Mouse (Mus musculus) v-Abl transformed pro-B cells (cell line): Measurements from ENCODE around the gene Spred2.

ENCODE experiments used
- in situ Hi-C, 2 experiments: fragments of 400-800 bp; cut with MboI; formaldehyde crosslinking; loops; one replicate each; pipeline ENCODE4 v1.15.1; 2025; ENCODE audit not compliant: unreplicated experiment in 2 of 2

Gene Spred2

DNA sequence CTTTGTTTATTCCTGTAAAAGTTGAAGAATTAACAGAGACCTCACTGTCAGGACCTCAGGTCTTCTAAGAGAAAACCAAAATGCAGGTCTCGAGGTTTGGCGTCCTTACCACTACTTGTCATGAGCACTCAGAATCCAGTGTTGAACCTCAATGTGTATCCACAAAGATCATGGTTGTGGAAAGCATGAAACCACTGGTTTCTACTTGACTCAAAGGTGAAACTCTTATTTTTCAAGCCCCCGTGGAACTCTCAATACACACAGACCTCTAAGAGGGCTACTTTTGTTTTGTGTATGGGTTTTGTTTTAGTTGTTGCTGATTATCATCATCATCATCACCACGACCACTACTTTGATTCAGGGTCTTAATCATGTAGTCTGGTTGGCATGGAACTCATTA lies 2.0 kb upstream of the Spred2 start:
- in situ Hi-C loops: loop anchor here (5.0 to 25.0 kb wide), 5 partner anchors 45 to 815 kb away; partner anchors contain the start of gene Aftph (in 1 of the 2)

DNA sequence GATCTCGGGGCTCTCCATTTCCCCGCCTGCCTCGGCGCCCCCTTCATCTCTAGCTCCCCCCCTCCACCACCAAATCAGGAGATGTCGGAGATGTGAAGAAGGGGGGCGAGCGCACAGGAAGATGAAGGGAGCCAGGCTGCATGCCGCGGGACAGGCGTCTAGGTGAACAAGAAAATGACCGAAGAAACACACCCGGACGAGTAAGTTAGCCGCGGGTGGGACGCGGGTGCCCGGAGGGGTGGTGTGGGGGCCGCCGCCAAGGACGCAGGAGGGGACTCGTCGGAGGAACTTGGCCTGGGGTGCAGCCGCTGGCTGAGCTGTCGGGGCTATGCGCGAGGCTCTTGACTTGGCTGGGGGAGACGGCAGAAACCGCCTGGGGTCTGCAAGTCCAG lies 578 bp downstream of the Spred2 start:
- in situ Hi-C loops: loop anchor here (5.0 to 25.0 kb wide), 5 partner anchors 43 to 813 kb away; partner anchors contain the start of gene Aftph (in 1 of the 2)

DNA sequence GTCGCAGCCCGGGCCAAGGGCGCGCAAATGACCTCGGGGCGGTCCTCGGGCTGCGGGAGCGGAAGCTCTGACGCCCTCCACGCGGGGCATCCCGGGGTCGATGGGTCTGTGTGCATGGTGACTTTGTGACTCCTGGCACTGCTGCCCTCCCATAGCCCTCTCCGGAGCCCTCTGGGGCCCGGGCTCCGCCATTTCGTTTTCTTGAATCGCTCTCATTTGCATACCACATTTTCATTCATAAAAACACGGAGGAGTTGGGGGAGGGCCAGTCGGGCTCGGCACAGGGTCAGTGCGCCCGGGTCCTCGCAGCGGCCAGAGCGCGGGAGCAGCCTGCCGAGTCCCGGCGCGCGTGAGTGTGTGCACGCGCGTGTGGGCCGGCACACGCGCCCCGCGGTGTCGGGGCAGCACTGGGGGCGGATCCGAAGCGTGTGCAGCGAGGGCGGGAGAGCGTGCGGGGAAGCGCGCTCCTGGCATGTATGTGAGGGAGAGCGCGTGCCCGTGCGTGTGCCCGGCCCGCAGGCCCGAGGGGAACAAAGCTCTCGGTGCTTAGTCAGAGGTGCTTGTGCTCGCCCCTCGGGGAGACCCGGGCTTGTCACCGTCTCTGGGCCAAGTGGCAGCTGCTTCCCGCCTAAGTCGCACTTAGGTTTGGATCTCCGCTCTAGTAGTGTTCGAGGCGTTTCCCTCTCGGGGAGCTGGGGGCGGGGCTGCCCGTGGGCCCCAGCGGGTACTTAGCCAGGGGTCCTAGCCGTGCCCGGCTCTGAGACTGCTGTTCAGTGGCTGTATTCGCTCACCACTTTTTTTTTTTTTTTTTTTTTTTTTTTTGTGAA lies 1.2 kb downstream of the Spred2 start:
- in situ Hi-C loops: no loop called here

DNA sequence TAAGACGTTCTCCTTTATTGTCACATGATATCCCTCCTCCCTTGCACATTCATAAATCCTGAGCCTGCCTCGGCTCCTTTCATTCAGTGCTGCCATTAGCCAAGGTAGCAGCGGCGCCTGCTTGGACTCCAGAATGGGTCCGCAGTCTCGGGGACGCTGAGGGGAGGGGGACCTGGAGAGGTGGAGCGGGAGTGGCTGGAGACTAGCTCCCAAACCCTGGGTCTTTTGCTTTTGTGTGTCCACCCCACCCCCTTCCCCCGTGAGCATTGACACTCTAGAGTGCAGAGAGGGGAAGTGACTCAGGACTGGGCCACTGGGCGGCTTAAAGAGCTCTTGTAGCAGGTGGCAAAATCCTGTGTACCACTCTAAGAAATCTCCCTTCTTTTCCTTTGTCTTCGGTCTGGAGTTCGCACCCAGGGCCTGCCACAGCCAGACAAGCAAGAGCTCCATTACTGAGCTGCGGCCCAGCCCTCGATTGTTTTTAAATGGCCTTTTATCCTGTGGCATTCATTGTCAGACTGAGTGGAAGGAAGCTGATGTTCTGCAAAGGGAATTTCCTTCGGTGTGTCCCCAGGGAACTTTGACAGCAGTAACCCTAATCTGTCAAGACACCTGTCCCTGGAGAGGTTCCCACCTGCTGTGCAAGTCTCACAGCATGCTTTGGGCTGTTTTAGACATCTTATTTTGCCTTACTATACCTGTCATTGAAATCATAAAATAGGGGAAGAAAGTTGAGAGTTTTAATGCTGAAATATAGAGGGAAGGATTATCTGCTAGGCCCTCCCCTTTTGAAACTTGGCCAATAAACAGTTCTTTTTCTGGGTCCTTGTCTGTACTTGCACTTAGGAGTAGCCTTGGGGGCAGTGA lies 2.0 kb downstream of the Spred2 start:
- in situ Hi-C loops: no loop called here

DNA sequence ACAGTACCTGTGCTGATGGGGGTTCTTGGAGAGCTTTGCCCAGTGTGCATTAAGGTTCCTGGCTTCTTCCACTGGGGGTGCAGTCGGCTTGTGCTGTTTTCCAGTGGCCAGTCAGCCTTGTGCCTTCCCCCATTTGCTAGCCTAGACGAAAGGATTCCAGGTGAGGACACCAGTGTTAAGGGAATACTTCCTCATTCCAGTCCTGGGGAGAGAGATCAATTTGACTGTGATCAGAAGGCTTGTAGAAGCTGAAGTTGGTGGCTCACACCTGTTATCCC lies 2.6 kb downstream of the Spred2 start:
- in situ Hi-C loops: no loop called here

DNA sequence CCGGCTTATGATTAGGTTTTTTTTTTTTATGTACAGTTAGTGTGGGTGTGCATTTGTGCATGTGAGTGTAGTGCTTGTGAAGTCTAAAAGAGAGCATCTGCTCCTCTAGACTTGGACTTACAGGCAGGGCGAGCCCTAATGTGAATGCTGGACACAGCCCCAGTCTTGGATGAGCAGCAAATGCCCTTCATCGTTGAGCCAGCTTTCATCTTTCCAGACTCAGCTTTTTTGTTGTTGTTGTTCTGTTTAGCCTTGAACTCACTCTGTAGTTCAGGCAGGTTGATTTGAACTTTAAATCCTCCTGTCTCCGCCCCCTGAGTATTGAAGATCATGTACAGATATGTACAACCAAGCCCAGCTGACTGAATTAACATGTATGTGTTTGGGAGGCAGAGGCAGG lies 4.5 kb downstream of the Spred2 start:
- in situ Hi-C loops: no loop called here

DNA sequence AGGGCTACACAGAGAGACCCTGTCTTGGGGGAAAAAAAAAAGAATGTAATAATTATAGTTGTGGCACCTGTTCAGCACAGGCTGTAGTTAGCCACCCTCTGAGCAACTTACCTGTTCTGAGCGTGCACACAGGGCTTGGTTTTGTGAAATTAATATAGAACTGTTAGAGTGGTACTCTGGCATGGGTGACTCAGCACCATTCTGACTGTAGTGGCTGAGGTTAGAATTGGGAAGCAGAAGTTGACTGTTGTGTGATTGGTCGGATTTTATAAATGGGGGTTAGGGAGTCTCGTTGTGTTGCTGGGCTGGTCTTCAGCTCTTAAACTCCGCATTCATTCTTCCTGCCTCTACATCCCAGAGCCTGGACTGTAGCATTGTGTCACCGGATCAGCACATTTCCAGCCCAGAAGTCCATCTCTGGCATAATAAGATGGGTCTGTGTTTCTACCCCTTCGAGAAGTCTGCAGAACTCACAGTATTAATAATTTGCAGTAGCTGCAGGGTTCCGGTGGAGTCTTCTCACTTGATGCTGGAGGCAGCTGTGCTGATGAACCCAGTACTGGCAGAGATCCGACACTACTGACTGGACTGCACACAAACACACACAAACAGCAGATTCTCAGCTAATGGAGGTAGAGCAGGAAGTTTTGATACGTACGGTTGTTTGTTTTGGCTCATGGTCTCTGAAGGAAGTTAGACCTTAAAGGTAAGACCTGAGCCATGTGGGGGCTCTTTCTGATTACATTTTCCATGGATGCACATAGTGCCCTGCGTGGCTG lies 5.1 kb downstream of the Spred2 start:
- in situ Hi-C loops: no loop called here

DNA sequence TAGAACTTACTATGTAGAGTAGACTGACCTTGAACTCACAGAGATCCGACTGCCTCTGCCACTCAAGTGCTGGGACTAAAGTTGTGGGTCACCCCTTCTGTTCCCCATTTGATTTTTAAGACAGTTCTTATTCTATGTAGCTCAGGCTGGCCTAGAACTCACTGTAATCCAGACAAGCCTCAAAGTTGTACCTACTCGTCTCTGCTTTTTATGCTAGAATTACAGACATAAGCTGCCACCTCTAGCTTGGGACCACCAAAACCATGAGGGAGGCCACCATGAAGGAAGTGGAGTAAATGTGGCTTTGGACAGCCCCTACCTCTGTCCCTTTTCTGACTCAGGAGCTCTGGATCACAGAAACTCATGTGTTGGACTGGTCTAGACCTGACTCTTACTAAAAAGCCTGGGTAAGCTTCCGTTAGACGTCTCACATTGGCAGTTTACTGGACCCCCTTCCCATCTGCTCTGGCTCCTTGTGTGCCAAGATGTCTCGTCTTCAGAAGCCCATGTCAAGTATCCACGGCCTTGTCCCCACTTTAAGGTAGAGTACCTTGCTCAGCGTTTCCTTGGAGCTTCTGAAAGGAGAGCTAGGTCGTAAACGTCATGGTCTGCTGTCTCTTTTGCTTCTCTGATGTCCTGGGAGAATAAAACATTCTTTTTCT lies 7.5 kb downstream of the Spred2 start:
- in situ Hi-C loops: no loop called here

DNA sequence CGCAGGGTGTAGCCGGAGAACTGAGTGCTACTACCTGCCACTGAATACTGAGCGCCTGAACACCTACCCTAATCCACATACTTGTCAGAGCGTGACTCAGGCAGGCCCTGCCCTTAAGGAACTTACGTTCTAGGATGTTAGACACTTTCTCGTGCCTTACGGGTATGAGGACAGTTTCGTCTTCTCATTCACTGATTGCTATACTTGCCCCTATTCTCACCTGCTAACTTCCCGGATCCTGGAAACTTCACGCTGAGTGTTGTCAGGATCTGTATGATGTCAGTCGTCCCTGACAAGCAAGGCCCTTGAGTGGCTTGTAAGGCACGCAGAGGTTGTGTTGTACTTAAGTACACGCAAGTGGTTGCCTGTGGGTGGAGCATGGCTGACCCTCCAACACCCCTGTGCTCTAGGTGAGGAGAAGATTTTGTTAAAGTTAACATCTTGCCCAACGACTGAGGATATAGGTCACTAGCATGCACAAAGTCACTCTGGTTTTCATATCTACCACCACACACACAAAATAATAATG lies 8.9 kb downstream of the Spred2 start:
- in situ Hi-C loops: no loop called here

DNA sequence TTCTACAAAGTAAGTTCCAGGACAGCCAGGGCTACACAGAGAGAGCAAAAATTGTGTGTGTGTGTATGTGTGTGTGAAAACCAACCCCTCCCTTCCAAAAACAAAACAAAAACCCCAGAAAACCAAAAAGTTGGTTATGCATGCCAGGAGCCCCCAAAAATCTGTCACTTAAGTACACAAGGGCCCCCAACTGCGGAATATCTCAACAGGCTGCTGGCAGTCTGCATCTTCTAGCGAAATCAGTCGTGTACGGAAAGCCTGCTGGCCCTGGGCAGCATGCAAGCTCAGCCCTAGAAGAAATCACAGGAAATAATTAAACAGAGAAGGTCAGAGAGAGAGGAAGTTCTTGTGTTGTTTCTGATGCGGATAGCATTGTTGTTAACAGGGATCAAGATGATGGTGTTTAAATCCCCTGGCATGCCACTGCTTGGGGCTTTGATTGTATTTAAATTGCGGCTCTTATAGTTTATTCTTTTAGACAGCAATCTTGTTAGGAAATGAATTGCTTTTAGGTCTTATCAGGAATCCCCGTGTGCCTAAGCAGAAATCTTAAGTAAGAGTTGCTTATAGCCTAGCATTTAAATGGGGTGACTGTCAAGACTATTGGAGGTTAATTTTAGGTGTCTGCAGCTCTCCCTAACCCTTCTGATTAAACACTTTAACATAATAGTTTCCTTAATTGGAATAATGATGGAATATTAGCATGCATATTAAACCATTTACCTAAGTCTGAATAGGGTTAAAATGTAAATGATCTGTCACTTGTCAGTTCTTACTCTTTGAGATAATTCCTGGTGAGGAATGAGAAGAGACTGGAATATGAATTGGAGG lies 11.6 kb downstream of the Spred2 start:
- in situ Hi-C loops: no loop called here

DNA sequence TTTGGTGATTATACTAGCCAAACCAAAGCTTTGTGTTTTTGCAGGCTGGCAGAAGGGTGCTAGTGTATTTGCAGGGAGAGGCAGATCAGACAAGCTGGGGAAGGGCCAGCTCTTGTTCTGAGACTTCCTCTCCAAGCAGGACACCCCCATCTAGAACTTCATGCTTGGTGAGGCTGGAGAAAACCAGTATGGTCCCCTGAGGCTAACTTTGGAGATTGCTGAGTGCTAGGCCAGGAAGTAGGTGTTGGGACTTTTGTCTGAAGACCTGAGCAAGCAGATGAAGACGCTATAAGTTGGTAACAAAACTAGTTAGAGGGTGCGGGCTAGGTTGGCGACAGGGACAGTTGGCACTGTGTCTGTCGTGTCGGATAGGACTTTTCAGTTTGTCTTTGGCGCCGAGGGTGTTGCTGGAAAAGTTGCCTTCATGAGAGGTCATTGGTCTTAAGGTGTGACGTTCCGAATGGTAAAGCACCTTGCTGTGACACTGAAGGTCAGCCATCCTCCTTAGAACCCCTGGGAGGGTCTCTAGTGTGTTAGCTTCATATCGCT lies 14.4 kb downstream of the Spred2 start:
- in situ Hi-C loops: no loop called here

DNA sequence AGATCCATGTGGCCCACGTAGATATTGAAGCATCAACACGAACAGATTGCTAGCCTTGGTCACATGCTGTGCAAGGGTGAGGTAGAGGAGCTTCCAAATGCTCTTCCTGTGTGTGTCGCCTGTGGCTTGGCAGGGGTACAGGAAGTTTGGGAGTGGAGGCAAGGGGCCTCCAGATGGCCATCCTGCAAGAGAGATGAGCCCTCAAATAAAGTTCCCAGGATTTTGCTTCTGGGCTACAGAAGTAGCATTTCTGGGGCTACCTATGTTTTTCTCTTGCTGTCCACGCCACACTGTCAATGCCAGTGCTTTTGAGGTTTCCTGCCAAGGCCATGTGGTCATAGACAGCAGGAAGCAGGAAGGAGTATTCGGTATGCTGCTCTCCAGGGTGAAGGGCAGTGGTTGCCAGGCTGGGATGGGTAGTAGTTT lies 15.1 kb downstream of the Spred2 start:
- in situ Hi-C loops: no loop called here

DNA sequence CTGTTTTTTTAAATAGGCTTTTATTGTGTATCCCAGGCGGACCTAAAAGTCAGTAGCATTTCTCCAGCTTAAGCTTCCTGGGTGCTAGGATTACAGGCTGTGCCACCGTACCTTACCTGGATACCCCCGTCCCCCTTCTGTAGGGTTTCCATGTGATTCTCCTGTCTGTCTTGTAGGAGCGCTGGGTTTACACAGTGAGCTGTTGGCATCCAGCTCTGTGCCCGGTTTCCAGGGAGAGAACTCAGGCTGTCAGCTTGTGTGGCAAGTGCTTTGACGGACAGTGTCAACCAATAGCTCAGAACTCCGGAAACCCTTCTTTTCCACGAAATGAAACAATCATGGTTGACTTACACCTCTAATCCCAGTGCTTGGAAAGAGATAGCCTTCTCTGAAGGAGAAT lies 15.7 kb downstream of the Spred2 start:
- in situ Hi-C loops: no loop called here

DNA sequence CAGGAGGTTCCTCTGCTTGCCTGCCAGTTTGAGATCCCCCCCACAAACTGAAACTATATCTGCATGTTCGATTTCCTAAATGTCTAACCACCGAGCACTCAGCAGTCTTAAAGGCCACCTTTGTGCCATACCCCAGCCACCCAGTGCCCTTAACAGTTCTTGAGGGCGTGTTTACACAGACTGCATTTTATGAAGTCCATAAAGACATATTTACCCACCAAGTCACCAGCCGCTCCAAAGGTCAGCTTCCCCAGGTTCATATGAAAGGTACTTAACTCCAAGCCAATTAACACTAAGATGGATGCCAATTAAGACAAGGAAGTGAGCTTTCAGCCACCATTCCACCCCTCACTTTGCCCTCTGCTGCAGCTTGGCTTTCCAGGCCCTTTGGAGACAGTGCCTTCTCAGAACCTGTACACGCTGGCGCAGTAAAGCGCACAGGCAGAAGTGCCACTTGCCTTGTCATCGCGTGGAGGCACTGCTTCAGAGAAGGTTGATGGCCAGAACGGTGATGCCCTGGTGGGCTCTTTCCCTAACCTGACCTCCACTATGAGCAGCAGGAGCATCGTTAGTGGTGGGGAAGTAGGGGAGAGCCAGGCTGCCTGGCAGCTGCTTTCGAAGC lies 17.1 kb downstream of the Spred2 start:
- in situ Hi-C loops: no loop called here

DNA sequence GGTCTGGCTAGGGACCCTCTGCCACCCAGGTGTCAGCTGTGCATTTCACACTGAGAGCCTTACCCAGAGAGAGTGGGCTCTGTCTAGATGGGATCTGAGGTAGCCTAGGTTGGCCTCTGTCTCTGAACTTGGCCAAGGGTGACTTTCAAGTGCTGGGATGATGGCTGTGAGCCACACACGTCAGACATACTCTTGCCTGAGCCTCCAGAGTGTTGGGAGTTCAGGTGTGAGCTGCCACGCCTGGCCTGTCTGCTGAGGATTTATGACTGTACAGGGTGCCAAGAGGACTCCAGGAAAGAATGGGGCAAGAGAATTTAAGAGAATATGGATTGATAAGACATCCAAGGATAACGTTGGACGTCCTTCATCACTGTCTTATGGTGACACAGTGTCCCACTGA lies 17.8 kb downstream of the Spred2 start:
- in situ Hi-C loops: no loop called here

DNA sequence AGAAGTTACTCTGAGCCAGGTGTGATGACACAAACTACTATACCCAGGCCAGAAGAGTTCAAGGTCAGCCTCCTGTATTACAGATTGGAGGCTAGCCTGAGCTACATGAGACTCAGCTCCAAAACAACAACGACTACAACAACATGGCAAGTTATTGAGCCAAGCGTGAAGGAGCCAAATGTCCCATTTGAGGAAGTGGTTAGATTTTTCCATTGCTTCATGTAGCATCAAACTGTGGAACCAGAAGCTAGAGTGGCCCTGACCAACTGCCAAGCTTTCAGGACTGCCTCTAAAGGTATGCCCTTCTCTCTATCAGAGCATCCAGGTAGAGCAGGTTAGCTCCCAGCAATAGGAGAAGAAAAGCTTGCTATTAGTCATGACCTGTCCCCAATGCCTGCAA lies 19.6 kb downstream of the Spred2 start:
- in situ Hi-C loops: no loop called here

DNA sequence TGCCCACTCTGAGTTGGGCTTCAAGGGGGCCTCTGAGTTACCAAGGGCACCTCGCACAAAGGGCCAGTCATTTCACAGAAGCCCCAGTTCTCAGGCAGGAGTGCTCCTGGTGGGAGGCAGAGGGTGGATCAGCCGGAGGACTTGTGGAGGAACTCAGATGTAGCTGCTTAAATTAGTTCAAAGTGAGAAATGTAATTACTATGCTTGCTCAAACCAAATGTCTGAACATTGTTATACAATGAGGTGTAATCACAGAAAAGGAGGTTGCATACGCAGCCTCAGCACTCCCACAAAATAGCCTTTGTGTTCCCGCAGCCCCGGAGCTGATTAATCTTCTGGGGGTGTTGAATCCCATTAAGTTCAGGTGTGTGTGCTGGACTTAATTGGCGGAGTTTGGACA lies 20.5 kb downstream of the Spred2 start:
- in situ Hi-C loops: no loop called here

DNA sequence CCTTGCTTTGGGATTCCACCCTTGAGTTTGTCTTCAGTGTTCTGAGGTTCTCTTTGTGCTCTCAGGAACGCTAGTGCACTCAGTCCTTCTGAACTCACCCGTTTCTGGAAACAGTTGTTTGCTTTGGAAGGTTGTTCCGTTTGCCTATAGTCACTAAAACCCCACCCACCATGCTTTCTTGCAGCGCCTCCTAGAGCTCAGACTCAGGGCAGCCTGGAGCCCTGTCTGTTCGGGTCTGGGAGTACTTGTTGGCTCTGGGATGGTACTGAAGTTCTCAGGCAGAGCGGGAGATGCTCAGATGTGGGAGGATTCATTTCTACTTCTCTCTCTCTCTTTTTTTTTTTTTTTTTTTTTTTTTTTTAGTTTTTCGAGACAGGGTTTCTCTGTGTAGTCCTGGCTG lies 22.5 kb downstream of the Spred2 start:
- in situ Hi-C loops: no loop called here

DNA sequence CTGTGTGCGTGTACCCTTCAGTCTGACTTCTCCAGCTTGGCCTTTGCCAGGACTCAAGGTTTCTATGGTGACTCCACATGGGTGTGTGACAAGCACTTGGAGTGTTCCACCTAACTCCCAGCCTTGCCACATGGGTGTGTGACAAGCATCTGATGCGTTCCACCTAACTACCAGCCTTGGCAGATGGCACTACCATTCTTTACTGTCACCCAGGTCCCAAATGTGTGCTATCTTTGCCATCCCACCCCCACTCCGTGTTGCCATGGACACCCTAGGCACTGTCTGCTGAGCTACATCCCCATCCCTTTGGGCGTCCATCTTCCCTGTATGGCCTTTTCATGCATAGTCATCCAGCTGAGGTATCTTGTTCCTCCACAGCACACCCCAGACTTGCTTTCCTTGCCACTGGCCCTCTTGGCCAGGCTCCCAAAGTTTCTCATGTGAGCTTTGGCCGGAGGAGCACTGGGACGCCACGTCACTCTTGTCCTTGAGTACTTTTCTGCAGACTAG lies 23.5 kb downstream of the Spred2 start:
- in situ Hi-C loops: no loop called here
